Mouse (Mus musculus): Measurements from ENCODE around the gene Sfrp4. TPM values are rescaled to one million over a fixed set of nuclear protein-coding genes. Genes with fewer than 3 reads are reported as not detected.

Sfrp4 gene
- total and polyA plus RNA-seq, 2 experiments from 2014 or later, result 0.15 TPM; not detected in 1

DNA sequence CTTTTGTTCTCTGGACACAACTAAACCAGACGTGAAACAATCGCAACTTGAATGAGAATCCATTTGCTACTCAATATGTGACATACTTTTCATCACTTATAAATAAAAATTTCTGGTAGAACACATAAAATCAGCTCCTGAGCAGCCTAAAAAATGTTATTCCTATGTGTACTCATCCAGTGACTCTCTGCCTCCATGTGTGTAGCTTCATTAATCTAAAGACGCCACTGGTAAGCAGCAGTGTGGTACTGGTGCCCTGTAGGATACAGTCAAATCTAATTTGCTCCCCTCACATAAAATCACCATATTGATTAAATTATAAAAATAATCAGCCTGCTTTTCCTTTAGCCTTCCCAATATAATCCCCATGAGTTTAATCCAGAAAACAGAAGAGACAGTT is 9.9 kb upstream of the Sfrp4 start:
- TF ChIP-seq EP300 (IDR thresholded peaks at IDR 0.05; ENCODE audit: low read depth) (no peak), CTCF (IDR thresholded peaks at IDR 0.05; ENCODE audit: low read depth) (no peak)
- ATAC-seq (ENCODE audit: insufficient read depth, low read depth) (no peak), DNase-seq (ENCODE audit: low spot score) (no peak)
- H3K27me3 ChIP-seq (ENCODE audit: control insufficient read depth, insufficient read depth, low read length), result no peaks in the 10 kb centered on the region
- H3K27ac ChIP-seq (ENCODE audit: low read depth), result no peak overlapping the region
- WGBS, result 80% methylated on average over 3 of the region's 3 CpGs
- no peak overlapping the region for H3K4me2 ChIP-seq (ENCODE audit: low read depth, low read length)
- no peaks in the 10 kb centered on the region for H3K4me1 ChIP-seq (ENCODE audit: control insufficient read depth, insufficient read depth)
- H3K9me3 ChIP-seq (replicated peaks; ENCODE audit: control insufficient read depth, low read length), result no peaks in the 10 kb centered on the region
- no peak overlapping the region for H3K4me3 ChIP-seq (ENCODE audit: low read depth, low read length)
- H3K36me3 ChIP-seq (replicated peaks; ENCODE audit: control insufficient read depth, insufficient read depth, low read length), result no peaks in the 10 kb centered on the region
- H3K9ac ChIP-seq (replicated peaks; ENCODE audit: low read depth, low read length), result no peak overlapping the region

- 0 out of 2 replicates have a peak, but pooled peaks cover 4% of the 10 kb centered on the region for H3K4me1 ChIP-seq (ENCODE audit: control insufficient read depth, insufficient read depth)
- DNase-seq (ENCODE audit: low spot score) (no peak), ATAC-seq (ENCODE audit: insufficient read depth, low read depth) (no peak)
- H3K27me3 ChIP-seq (ENCODE audit: control insufficient read depth, insufficient read depth, low read length), result no peaks in the 10 kb centered on the region
- H3K9ac ChIP-seq (replicated peaks; ENCODE audit: low read depth, low read length), result no peak overlapping the region
- 88% methylated on average over 1 of the region's 1 CpGs for WGBS
- no peak overlapping the region for H3K4me2 ChIP-seq (ENCODE audit: low read depth, low read length)
- H3K27ac ChIP-seq (ENCODE audit: low read depth), result no peak overlapping the region
- no peak overlapping the region for H3K4me3 ChIP-seq (ENCODE audit: low read depth, low read length)
- no peaks in the 10 kb centered on the region for H3K9me3 ChIP-seq (replicated peaks; ENCODE audit: control insufficient read depth, low read length)
- TF ChIP-seq EP300 (IDR thresholded peaks at IDR 0.05; ENCODE audit: low read depth) (no peak), CTCF (IDR thresholded peaks at IDR 0.05; ENCODE audit: low read depth) (no peak)
- no peaks in the 10 kb centered on the region for H3K36me3 ChIP-seq (replicated peaks; ENCODE audit: control insufficient read depth, insufficient read depth, low read length)
These were observed 9.5 kb upstream of the Sfrp4 start for GRCm38 (mm10) chr13:19613426-19613825.

GRCm38 (mm10) chr13:19614311-19614710 is 8.6 kb upstream of the Sfrp4 start:
- no peak for DNase-seq (ENCODE audit: low spot score)
- Histone ChIP-seq H3K4me3 (ENCODE audit: low read depth, low read length) (no peak overlapping the region), H3K36me3 (replicated peaks; ENCODE audit: control insufficient read depth, insufficient read depth, low read length) (no peaks in the 10 kb centered on the region), H3K9me3 (replicated peaks; ENCODE audit: control insufficient read depth, low read length) (no peaks in the 10 kb centered on the region), H3K9ac (replicated peaks; ENCODE audit: low read depth, low read length) (no peak overlapping the region), H3K4me2 (ENCODE audit: low read depth, low read length) (no peak overlapping the region), H3K4me1 (ENCODE audit: control insufficient read depth, insufficient read depth) (0 out of 2 replicates have a peak, but pooled peaks cover 5% of the 10 kb centered on the region), H3K27me3 (ENCODE audit: control insufficient read depth, insufficient read depth, low read length) (no peaks in the 10 kb centered on the region), H3K27ac (ENCODE audit: low read depth) (no peak overlapping the region)
- WGBS, result 60% methylated on average over 1 of the region's 1 CpGs
- TF ChIP-seq EP300 (IDR thresholded peaks at IDR 0.05; ENCODE audit: low read depth) (no peak), CTCF (IDR thresholded peaks at IDR 0.05; ENCODE audit: low read depth) (no peak)
- no peak for ATAC-seq (ENCODE audit: insufficient read depth, low read depth)

- Histone ChIP-seq H3K4me3 (ENCODE audit: low read depth, low read length) (no peak overlapping the region), H3K27ac (ENCODE audit: low read depth) (no peak overlapping the region), H3K9me3 (replicated peaks; ENCODE audit: control insufficient read depth, low read length) (no peaks in the 10 kb centered on the region), H3K4me2 (ENCODE audit: low read depth, low read length) (no peak overlapping the region), H3K9ac (replicated peaks; ENCODE audit: low read depth, low read length) (no peak overlapping the region), H3K36me3 (replicated peaks; ENCODE audit: control insufficient read depth, insufficient read depth, low read length) (no peaks in the 10 kb centered on the region), H3K27me3 (ENCODE audit: control insufficient read depth, insufficient read depth, low read length) (peaks cover 5% of the 10 kb centered on the region; the same call in 1 of the 2 replicates), H3K4me1 (ENCODE audit: control insufficient read depth, insufficient read depth) (peaks cover 6% of the 10 kb centered on the region; the same call in 1 of the 2 replicates)
- no peak for ATAC-seq (ENCODE audit: insufficient read depth, low read depth)
- TF ChIP-seq CTCF (IDR thresholded peaks at IDR 0.05; ENCODE audit: low read depth) (no peak), EP300 (IDR thresholded peaks at IDR 0.05; ENCODE audit: low read depth) (no peak)
- no peak for DNase-seq (ENCODE audit: low spot score)
- 86% methylated on average over 4 of the region's 4 CpGs for WGBS
These were observed 4.8 kb upstream of the Sfrp4 start for GRCm38 (mm10) chr13:19618081-19618480.

DNA sequence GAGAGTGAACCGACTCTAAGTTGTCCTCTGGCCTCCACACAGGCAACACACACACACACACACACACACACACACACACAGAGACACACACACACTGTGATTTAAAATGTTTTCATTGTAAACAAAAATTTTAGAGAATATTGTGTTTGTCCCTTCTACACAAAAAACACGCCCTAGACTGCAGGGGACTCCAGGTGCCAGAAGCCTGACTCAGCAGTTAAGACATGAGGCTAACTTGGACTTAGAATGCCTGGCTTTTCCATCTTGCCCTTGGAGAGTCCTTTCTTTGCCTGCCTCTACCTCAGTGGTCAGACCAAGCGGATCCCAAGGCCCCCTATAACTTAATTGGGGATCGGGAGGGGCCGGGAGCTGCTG is 4.1 kb upstream of the Sfrp4 start:
- peaks cover 12% of the 10 kb centered on the region for H3K4me1 ChIP-seq (ENCODE audit: control insufficient read depth, insufficient read depth)
- H3K36me3 ChIP-seq (replicated peaks; ENCODE audit: control insufficient read depth, insufficient read depth, low read length), result no peaks in the 10 kb centered on the region
- H3K4me3 ChIP-seq (ENCODE audit: low read depth, low read length), result peak overlapping the region; percentile 55
- TF ChIP-seq EP300 (IDR thresholded peaks at IDR 0.05; ENCODE audit: low read depth) (no peak), CTCF (IDR thresholded peaks at IDR 0.05; ENCODE audit: low read depth) (no peak)
- ATAC-seq (ENCODE audit: insufficient read depth, low read depth) (peak; percentile 22), DNase-seq (ENCODE audit: low spot score) (no peak)
- peaks cover 13% of the 10 kb centered on the region for H3K27me3 ChIP-seq (ENCODE audit: control insufficient read depth, insufficient read depth, low read length)
- H3K27ac ChIP-seq (ENCODE audit: low read depth), result peak overlapping the region; percentile 54
- peak overlapping the region; percentile 95 for H3K4me2 ChIP-seq (ENCODE audit: low read depth, low read length)
- no peaks in the 10 kb centered on the region for H3K9me3 ChIP-seq (replicated peaks; ENCODE audit: control insufficient read depth, low read length)
- peak overlapping the region; percentile 65 for H3K9ac ChIP-seq (replicated peaks; ENCODE audit: low read depth, low read length)
- 11% methylated on average over 5 of the region's 5 CpGs for WGBS

Data from heart, postnatal 0 days (tissue).